Mouse (Mus musculus): Measurements from ENCODE around the gene Lman1l. TPM values are rescaled to one million over a fixed set of nuclear protein-coding genes. Genes with fewer than 3 reads are reported as not detected.

The Lman1l gene
- not detected in 2 replicates for polyA plus RNA-seq (2011; ENCODE audit: insufficient read depth, insufficient read length, low read depth, missing spikeins)

DNA sequence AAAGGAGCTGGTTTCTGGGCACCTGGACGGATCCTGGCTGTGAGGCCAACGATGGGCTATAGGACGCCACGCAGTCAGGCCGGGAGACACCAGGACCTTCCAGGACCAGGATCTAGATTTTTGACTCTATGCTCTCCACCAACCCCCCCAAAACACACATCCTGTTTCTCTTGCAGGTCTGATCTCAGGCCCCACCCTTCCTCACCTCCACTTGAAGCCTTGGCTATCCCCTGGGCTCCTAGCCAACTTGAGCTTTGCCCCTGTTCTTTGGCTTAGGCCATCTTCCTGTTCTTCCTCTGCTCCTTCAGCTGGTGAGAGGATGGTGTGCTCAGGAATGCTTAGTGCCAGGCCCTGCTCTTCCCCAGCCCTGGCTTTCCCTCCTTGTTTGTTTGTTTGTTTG, at the start of gene Lman1l:
Lman1l (minus strand) TSS at position 101 of the 400 bp plus-strand sequence.
- Histone ChIP-seq H3K9ac (ENCODE audit: low read depth, poor library complexity, severe bottlenecking) (no peak within 1 kb of the TSS), H3K36me3 (ENCODE audit: control insufficient read depth, insufficient read depth, low read length, poor library complexity, severe bottlenecking) (no peaks in the 10 kb centered on the region), H3K4me3 (ENCODE audit: low read depth, low read length) (no peak within 1 kb of the TSS), H3K27ac (ENCODE audit: insufficient read depth, low read length) (no peak within 1 kb of the TSS), H3K9me3 (replicated peaks; ENCODE audit: control insufficient read depth, insufficient read depth, low read length, poor library complexity, severe bottlenecking) (no peaks in the 10 kb centered on the region), H3K27me3 (ENCODE audit: control insufficient read depth, insufficient read depth, low read length, poor library complexity, severe bottlenecking) (no peaks in the 10 kb centered on the region), H3K4me1 (ENCODE audit: control insufficient read depth, insufficient read depth, low read length) (no peaks in the 10 kb centered on the region)
- TF ChIP-seq POLR2A (IDR thresholded peaks at IDR 0.05; ENCODE audit: insufficient read depth, low read length) (no peak), CTCF (IDR thresholded peaks at IDR 0.05; ENCODE audit: low read depth, low read length) (no peak), EP300 (IDR thresholded peaks at IDR 0.05; ENCODE audit: insufficient read depth, low read depth, low read length) (no peak)

DNA sequence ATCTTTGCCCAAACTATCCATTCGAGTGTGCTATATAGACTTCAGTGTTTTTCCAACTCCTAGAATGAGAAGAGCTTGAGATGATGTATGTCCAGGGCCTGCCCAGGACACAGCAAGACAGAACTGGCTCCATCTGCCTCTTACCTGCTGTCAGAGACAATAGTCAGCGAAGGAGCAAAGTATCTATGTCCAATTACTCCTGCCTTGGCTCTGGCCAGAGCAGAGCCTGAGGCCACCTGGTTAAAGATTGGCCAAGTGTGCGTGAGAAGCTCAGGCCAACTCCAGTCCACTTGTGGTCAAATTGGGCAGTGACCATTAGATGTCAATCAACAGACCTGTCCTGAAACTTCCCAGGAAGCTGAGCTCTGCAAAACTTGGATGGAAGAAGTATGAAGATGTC, 49.0 kb upstream of the Lman1l start:
- Histone ChIP-seq H3K9ac (ENCODE audit: low read depth, poor library complexity, severe bottlenecking) (no peak overlapping the region), H3K4me3 (ENCODE audit: low read depth, low read length) (no peak overlapping the region), H3K36me3 (ENCODE audit: control insufficient read depth, insufficient read depth, low read length, poor library complexity, severe bottlenecking) (no peaks in the 10 kb centered on the region), H3K9me3 (replicated peaks; ENCODE audit: control insufficient read depth, insufficient read depth, low read length, poor library complexity, severe bottlenecking) (no peaks in the 10 kb centered on the region), H3K27me3 (ENCODE audit: control insufficient read depth, insufficient read depth, low read length, poor library complexity, severe bottlenecking) (no peaks in the 10 kb centered on the region), H3K4me1 (ENCODE audit: control insufficient read depth, insufficient read depth, low read length) (no peaks in the 10 kb centered on the region), H3K27ac (ENCODE audit: insufficient read depth, low read length) (no peak overlapping the region)
- no peak for TF ChIP-seq CTCF (IDR thresholded peaks at IDR 0.05; ENCODE audit: low read depth, low read length)
- TF ChIP-seq EP300 (IDR thresholded peaks at IDR 0.05; ENCODE audit: insufficient read depth, low read depth, low read length), result no peak
- no peak for TF ChIP-seq POLR2A (IDR thresholded peaks at IDR 0.05; ENCODE audit: insufficient read depth, low read length)

DNA sequence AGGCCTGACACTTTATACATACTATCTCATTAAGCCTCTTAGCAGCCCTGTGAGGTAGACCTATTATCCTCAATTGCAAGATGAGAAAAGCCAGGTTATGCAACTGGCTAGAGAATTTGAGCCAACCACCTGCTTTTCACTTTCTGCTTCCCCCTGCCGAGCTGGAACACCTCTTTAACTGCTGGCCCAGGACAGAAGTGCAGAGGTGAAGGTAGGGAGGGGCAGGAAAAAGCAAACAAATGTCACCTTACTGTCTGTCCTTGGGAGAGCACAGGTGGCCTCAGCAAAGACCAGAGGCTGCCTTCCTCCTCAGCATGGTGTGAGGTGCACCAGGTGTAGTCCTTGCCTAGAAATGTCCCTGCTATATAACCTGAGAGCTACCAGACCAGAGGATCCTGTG, 47.7 kb upstream of the Lman1l start:
- H3K27me3 ChIP-seq (ENCODE audit: control insufficient read depth, insufficient read depth, low read length, poor library complexity, severe bottlenecking), result no peaks in the 10 kb centered on the region
- H3K36me3 ChIP-seq (ENCODE audit: control insufficient read depth, insufficient read depth, low read length, poor library complexity, severe bottlenecking), result no peaks in the 10 kb centered on the region
- H3K9ac ChIP-seq (ENCODE audit: low read depth, poor library complexity, severe bottlenecking), result no peak overlapping the region
- no peak overlapping the region for H3K4me3 ChIP-seq (ENCODE audit: low read depth, low read length)
- H3K27ac ChIP-seq (ENCODE audit: insufficient read depth, low read length), result no peak overlapping the region
- H3K9me3 ChIP-seq (replicated peaks; ENCODE audit: control insufficient read depth, insufficient read depth, low read length, poor library complexity, severe bottlenecking), result no peaks in the 10 kb centered on the region
- no peaks in the 10 kb centered on the region for H3K4me1 ChIP-seq (ENCODE audit: control insufficient read depth, insufficient read depth, low read length)
- no peak for TF ChIP-seq POLR2A (IDR thresholded peaks at IDR 0.05; ENCODE audit: insufficient read depth, low read length)
- no peak for TF ChIP-seq EP300 (IDR thresholded peaks at IDR 0.05; ENCODE audit: insufficient read depth, low read depth, low read length)

- no peaks in the 10 kb centered on the region for H3K27me3 ChIP-seq (ENCODE audit: control insufficient read depth, insufficient read depth, low read length, poor library complexity, severe bottlenecking)
- H3K4me1 ChIP-seq (ENCODE audit: control insufficient read depth, insufficient read depth, low read length), result no peaks in the 10 kb centered on the region
- H3K36me3 ChIP-seq (ENCODE audit: control insufficient read depth, insufficient read depth, low read length, poor library complexity, severe bottlenecking), result no peaks in the 10 kb centered on the region
- no peaks in the 10 kb centered on the region for H3K9me3 ChIP-seq (replicated peaks; ENCODE audit: control insufficient read depth, insufficient read depth, low read length, poor library complexity, severe bottlenecking)
- TF ChIP-seq POLR2A (IDR thresholded peaks at IDR 0.05; ENCODE audit: insufficient read depth, low read length), result no peak
- no peak for TF ChIP-seq EP300 (IDR thresholded peaks at IDR 0.05; ENCODE audit: insufficient read depth, low read depth, low read length)
- TF ChIP-seq CTCF (IDR thresholded peaks at IDR 0.05; ENCODE audit: low read depth, low read length), result no peak
- no peak overlapping the region for H3K9ac ChIP-seq (ENCODE audit: low read depth, poor library complexity, severe bottlenecking)
- H3K4me3 ChIP-seq (ENCODE audit: low read depth, low read length), result no peak overlapping the region
- H3K27ac ChIP-seq (ENCODE audit: insufficient read depth, low read length), result no peak overlapping the region
These were observed 47.2 kb upstream of the Lman1l start for GRCm38 (mm10) chr9:57667817-57668216.

DNA sequence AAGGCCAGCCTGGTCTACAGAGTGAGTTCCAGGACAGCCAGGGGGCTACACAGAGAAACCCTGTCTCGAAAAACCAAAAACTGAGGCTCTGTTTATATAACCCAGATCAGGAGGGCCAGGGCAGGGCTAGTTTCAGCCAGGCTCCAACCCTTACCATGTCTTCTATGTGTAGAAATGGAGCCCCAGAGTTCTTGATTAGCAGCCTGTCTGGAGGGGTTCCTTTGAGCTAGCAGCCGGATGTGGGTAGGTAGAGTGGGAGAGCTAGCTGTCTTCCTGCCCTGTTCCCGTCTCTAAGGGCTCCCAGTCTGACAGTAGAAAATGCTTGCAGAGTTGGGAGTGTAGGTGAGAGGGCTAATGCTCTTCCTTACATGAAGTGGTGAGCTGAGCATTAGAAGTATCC, 46.6 kb upstream of the Lman1l start:
- no peak overlapping the region for H3K27ac ChIP-seq (ENCODE audit: insufficient read depth, low read length)
- no peaks in the 10 kb centered on the region for H3K4me1 ChIP-seq (ENCODE audit: control insufficient read depth, insufficient read depth, low read length)
- no peak for TF ChIP-seq CTCF (IDR thresholded peaks at IDR 0.05; ENCODE audit: low read depth, low read length)
- no peaks in the 10 kb centered on the region for H3K36me3 ChIP-seq (ENCODE audit: control insufficient read depth, insufficient read depth, low read length, poor library complexity, severe bottlenecking)
- H3K9me3 ChIP-seq (replicated peaks; ENCODE audit: control insufficient read depth, insufficient read depth, low read length, poor library complexity, severe bottlenecking), result no peaks in the 10 kb centered on the region
- H3K4me3 ChIP-seq (ENCODE audit: low read depth, low read length), result no peak overlapping the region
- no peaks in the 10 kb centered on the region for H3K27me3 ChIP-seq (ENCODE audit: control insufficient read depth, insufficient read depth, low read length, poor library complexity, severe bottlenecking)
- H3K9ac ChIP-seq (ENCODE audit: low read depth, poor library complexity, severe bottlenecking), result no peak overlapping the region

DNA sequence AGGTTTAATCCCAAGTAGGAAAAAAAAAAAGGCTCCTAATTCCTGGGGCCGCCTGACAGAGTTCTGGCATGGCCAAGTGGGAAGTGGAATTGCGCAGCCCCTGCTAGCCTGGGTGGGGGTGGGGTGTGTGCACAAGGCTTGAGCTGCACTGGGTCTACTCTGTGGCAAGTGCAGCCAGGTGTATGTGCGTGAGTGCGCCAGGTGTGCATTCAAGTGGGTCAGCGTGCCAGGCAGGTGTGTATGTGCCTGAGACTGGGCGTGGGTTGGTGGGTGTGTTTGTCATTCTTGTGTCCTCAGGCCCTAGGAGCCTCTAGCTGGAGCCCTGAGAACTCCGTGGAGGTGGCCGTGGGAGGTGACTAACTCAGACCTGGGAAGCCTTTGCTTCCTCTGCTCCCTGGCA, 46.0 kb upstream of the Lman1l start:
- Histone ChIP-seq H3K4me3 (ENCODE audit: low read depth, low read length) (no peak overlapping the region), H3K27me3 (ENCODE audit: control insufficient read depth, insufficient read depth, low read length, poor library complexity, severe bottlenecking) (no peaks in the 10 kb centered on the region), H3K36me3 (ENCODE audit: control insufficient read depth, insufficient read depth, low read length, poor library complexity, severe bottlenecking) (no peaks in the 10 kb centered on the region), H3K9me3 (replicated peaks; ENCODE audit: control insufficient read depth, insufficient read depth, low read length, poor library complexity, severe bottlenecking) (no peaks in the 10 kb centered on the region), H3K4me1 (ENCODE audit: control insufficient read depth, insufficient read depth, low read length) (no peaks in the 10 kb centered on the region), H3K9ac (ENCODE audit: low read depth, poor library complexity, severe bottlenecking) (no peak overlapping the region), H3K27ac (ENCODE audit: insufficient read depth, low read length) (no peak overlapping the region)
- no peak for TF ChIP-seq CTCF (IDR thresholded peaks at IDR 0.05; ENCODE audit: low read depth, low read length)
